Mouse (Mus musculus) intestine, embryonic 14.5 days (tissue): Measurements from ENCODE around the gene Patl2. TPM values are rescaled to one million over a fixed set of nuclear protein-coding genes. Genes with fewer than 3 reads are reported as not detected.
"Not testable (repeated sequence)": the region's sequence is repeated elsewhere in the genome, so short reads cannot be mapped to it uniquely, and the experiment has no call there.

ENCODE experiments used
- ATAC-seq: fragments of 200-750 bp; cut with Nextera tagmentation; replicated peaks from 2 replicates; pipeline ENCODE4 v1.8.0; 2017; ENCODE audit warnings: low read depth, moderate number of reproducible peaks, moderate TSS enrichment, moderate library complexity; ENCODE audit not compliant: low FRiP score, low TSS enrichment
- DNase-seq: peaks from one replicate; pipeline ENCODE4 v3.0.0-alpha.2; 2018; ENCODE audit warnings: low spot score
- H3K27ac ChIP-seq: fragments of 300-500 bp; sonication (generic); 2 replicates; pipeline ENCODE4 v1.5.1; 2014; ENCODE audit warnings: low read depth, mild to moderate bottlenecking, control low read depth
- H3K27me3 ChIP-seq: fragments of 300-500 bp; sonication (generic); replicated peaks from 2 replicates; pipeline ENCODE4 v1.6.1; 2014; ENCODE audit warnings: low read length, control low read depth; ENCODE audit not compliant: control insufficient read depth, insufficient read depth
- H3K36me3 ChIP-seq: fragments of 300-500 bp; sonication (generic); 2 replicates; pipeline ENCODE4 v1.6.1; 2014; ENCODE audit warnings: low read length, control low read depth; ENCODE audit not compliant: control insufficient read depth, insufficient read depth
- H3K4me1 ChIP-seq: fragments of 300-500 bp; sonication (generic); replicated peaks from 2 replicates; pipeline ENCODE4 v1.6.1; 2014; ENCODE audit warnings: low read length, control low read depth, mixed read lengths; ENCODE audit not compliant: control insufficient read depth, insufficient read depth
- H3K4me2 ChIP-seq: fragments of 300-500 bp; sonication (generic); 2 replicates; pipeline ENCODE4 v1.6.1; 2014; ENCODE audit warnings: low read length
- H3K4me3 ChIP-seq: fragments of 300-500 bp; sonication (generic); 2 replicates; pipeline ENCODE4 v1.5.1; 2014; ENCODE audit warnings: low read depth, low read length, control low read depth, mixed read lengths
- H3K9ac ChIP-seq: fragments of 300-500 bp; sonication (generic); 2 replicates; pipeline ENCODE4 v1.6.1; 2014; ENCODE audit warnings: mild to moderate bottlenecking, low read length
- H3K9me3 ChIP-seq: fragments of 300-500 bp; sonication (generic); 2 replicates; pipeline ENCODE4 v1.6.1; 2016; ENCODE audit warnings: low read length, control low read depth; ENCODE audit not compliant: control insufficient read depth
- WGBS: fragments of 180-500 bp; shearing (Covaris S2); extraction: QIAGEN DNeasy Blood & Tissue Kit; methylation state at CpG from one replicate; pipeline ENCODE4 v1.1.7; 2014; 5-methylcytosine and 5-hydroxymethylcytosine counted together
- polyA plus RNA-seq: library from polyadenylated mRNA; unstranded; fragments of >200 nt; fragmentation: Nextera tagmentation; extraction: Ambion mirVana; gene quantifications from 2 replicates; pipeline ENCODE4 v1.2.1, GENCODE M21; 2014

Gene Patl2
- polyA plus RNA-seq, 1 experiment from 2014 or later: not detected

DNA sequence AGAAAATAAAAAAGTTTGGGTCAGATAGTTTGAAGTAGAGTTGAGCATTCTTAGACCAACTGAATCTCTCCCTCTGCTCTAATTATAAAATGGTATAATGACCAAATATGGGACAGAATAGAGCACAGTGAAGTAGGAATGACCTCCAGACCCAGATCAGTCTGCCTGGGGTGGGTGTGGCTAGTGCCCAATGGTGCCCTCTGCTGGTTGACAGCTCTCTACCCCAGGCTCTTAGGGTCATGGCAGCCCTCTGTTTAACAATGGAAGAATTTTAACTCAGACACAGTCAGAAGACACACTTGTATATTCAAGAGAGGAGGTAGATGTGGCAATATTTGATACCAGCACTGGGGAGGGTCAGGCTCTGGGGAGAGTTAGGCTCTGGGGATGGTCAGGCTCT lies 83.9 kb downstream of the Patl2 start:
- H3K4me2 ChIP-seq: no peak overlapping the region
- H3K9me3 ChIP-seq: no peaks in the 10 kb centered on the region
- DNase-seq (no peak), ATAC-seq (no peak)
- no peak overlapping the region for H3K9ac ChIP-seq
- H3K27ac ChIP-seq: no peak overlapping the region
- H3K4me1 ChIP-seq: no peaks in the 10 kb centered on the region
- H3K27me3 ChIP-seq: no peaks in the 10 kb centered on the region
- peaks cover 69% of the 10 kb centered on the region for H3K36me3 ChIP-seq
- no peak overlapping the region for H3K4me3 ChIP-seq

- not testable (repeated sequence) for DNase-seq, H3K9ac ChIP-seq, ATAC-seq, H3K27me3 ChIP-seq, H3K27ac ChIP-seq, H3K4me2 ChIP-seq, H3K4me1 ChIP-seq, H3K9me3 ChIP-seq, H3K4me3 ChIP-seq
- H3K36me3 ChIP-seq: peaks cover 84% of the 10 kb centered on the region
- 70% methylated on average over 5 of the region's 5 CpGs for WGBS
Observed at GRCm38 (mm10) chr2:122097686-122098085, 88.3 kb downstream of the Patl2 start.

DNA sequence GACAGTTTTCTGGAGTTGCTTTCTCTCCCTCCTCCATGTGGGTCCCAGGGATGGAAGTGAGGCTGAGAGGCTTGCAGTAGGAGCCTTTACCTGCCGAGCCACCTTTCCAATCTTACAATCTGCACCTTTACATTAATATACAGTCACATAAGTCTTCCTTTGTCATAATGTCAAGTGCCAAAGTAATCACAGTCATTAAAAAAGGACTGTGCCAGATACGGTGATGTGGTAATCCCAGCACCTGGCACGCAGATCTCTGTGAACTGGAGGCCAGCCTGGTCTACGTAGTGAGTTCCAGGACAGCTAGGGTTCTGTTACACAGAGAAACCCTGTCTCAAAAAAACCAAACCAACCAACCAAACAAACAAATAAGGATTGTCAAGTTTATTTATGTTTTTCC lies 92.1 kb downstream of the Patl2 start:
- DNase-seq: no peak
- Histone ChIP-seq H3K4me3 (no peak overlapping the region), H3K4me1 (no peaks in the 10 kb centered on the region), H3K9me3 (no peaks in the 10 kb centered on the region), H3K9ac (no peak overlapping the region), H3K27ac (no peak overlapping the region), H3K4me2 (no peak overlapping the region), H3K36me3 (peaks cover 71% of the 10 kb centered on the region), H3K27me3 (no peaks in the 10 kb centered on the region)
- 95% methylated on average over 4 of the region's 4 CpGs for WGBS
- no peak for ATAC-seq

DNA sequence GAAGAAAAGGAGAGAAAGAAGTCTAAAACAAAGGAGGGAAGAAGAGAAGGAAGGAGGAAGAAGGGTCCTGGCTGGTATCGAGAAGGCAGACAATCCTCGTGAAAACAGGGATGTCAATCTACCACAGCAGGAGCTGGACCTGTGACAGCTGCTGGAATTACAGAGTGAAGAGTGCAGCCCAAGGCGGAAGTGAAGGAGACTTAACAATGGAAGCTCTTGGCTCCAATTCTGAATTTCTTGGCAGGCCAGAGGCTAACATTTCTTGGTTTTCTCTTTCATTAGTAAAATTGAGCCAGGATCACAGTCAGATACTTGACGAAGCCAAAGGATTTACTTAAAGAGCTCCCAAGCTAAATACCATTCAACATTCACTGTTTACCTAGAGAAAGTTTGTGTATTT lies 99.5 kb downstream of the Patl2 start:
- Histone ChIP-seq H3K4me1 (peaks cover 3% of the 10 kb centered on the region; the same call in 1 of the 2 replicates), H3K9me3 (no peaks in the 10 kb centered on the region), H3K4me2 (no peak overlapping the region), H3K27me3 (no peaks in the 10 kb centered on the region), H3K27ac (no peak overlapping the region), H3K9ac (no peak overlapping the region), H3K36me3 (peaks cover 59% of the 10 kb centered on the region), H3K4me3 (no peak overlapping the region)
- DNase-seq (no peak), ATAC-seq (no peak)
- 63% methylated on average over 4 of the region's 4 CpGs for WGBS

DNA sequence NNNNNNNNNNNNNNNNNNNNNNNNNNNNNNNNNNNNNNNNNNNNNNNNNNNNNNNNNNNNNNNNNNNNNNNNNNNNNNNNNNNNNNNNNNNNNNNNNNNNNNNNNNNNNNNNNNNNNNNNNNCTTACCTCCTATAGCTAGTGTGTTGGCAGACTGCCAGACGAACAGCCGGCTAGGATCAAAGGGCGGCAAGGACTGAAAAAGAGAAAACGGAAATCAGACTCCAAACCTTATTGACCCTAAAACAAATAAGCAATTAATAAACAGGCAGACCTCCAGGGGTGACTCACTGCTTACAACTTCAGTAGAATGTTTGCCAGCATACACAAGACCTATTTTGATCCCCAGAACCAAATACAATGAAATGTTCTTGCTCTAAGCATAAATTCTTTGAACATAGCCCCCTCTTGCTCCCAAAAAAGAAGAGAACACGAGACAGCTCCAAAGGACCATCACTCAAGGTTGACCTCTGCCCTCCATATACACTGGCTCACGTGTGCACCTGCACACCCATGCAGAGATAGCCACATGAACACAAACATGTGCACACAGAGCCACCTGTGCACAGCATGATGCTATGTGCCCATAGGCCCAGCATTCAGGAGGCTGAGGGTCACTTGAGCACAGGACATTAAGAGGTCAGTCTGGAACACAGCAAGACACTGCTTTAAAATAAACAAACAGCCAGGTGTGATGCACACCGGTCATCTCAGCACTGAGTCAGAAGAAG lies 104.1 kb downstream of the Patl2 start:
- WGBS: 34% methylated on average over 7 of the region's 7 CpGs
- H3K27ac ChIP-seq: no peak overlapping the region
- peaks cover 3% of the 10 kb centered on the region; the same call in 1 of the 2 replicates for H3K4me1 ChIP-seq
- peak; percentile 51; the same call in 1 of the 2 replicates for ATAC-seq
- DNase-seq: peak; percentile 73
- peaks cover 60% of the 10 kb centered on the region for H3K36me3 ChIP-seq
- no peaks in the 10 kb centered on the region for H3K27me3 ChIP-seq
- no peak overlapping the region for H3K4me2 ChIP-seq
- no peak overlapping the region for H3K9ac ChIP-seq
- no peaks in the 10 kb centered on the region for H3K9me3 ChIP-seq
- no peak overlapping the region for H3K4me3 ChIP-seq

Other genes starting within 250 kb of the Patl2 start
- 51.8 and 60.3 TPM in 2 replicates for gene Ctdspl2, start 230.2 kb downstream of the Patl2 start, polyA plus RNA-seq
- 0.09 and 0.30 TPM in 2 replicates for gene Mageb3, start 230.1 kb downstream of the Patl2 start, polyA plus RNA-seq
- gene Eif3j1, start 157.6 kb downstream of the Patl2 start, polyA plus RNA-seq: 12.0 and 12.4 TPM in 2 replicates
- gene Spg11, start 67.8 kb downstream of the Patl2 start, polyA plus RNA-seq: 11.3 and 11.9 TPM in 2 replicates
- 318 and 332 TPM in 2 replicates for gene B2m, start 38.5 kb downstream of the Patl2 start, polyA plus RNA-seq
- not detected in 2 replicates for gene Trim69, start 25.5 kb downstream of the Patl2 start, polyA plus RNA-seq
- gene Terb2, start 83 bp upstream of the Patl2 start, polyA plus RNA-seq: not detected in 2 replicates
- gene Sord, start 48.6 kb upstream of the Patl2 start, polyA plus RNA-seq: 53.7 and 65.1 TPM in 2 replicates
- gene Duox2, start 112.3 kb upstream of the Patl2 start, polyA plus RNA-seq: 0.09 and 0.12 TPM in 2 replicates
- 0.18 TPM in 1 of 2 replicates, not detected in the other for gene Duoxa2, start 112.7 kb upstream of the Patl2 start, polyA plus RNA-seq
- gene Duoxa1, start 127.5 kb upstream of the Patl2 start, polyA plus RNA-seq: not detected in 2 replicates
- 0.05 TPM in 1 of 2 replicates, not detected in the other for gene Duox1, start 129.5 kb upstream of the Patl2 start, polyA plus RNA-seq
- 3.6 and 4.9 TPM in 2 replicates for gene Shf, start 183.0 kb upstream of the Patl2 start, polyA plus RNA-seq
- gene Slc28a2, start 240.3 kb upstream of the Patl2 start, polyA plus RNA-seq: 38.0 and 38.2 TPM in 2 replicates